Mouse (Mus musculus): ENCODE data around the gene 1700047I17Rik2. TPM values are rescaled to one million over a fixed set of nuclear protein-coding genes. Genes with fewer than 3 reads are reported as not detected.
A peak's percentile ranks its signal among the peaks of the same experiment; 100 is the strongest.
"Not testable (repeated sequence)": the region's sequence is repeated elsewhere in the genome, so short reads cannot be mapped to it uniquely, and the experiment has no call there.

Gene 1700047I17Rik2
- polyA plus RNA-seq, 1 experiment from 2014 or later, result not detected

DNA sequence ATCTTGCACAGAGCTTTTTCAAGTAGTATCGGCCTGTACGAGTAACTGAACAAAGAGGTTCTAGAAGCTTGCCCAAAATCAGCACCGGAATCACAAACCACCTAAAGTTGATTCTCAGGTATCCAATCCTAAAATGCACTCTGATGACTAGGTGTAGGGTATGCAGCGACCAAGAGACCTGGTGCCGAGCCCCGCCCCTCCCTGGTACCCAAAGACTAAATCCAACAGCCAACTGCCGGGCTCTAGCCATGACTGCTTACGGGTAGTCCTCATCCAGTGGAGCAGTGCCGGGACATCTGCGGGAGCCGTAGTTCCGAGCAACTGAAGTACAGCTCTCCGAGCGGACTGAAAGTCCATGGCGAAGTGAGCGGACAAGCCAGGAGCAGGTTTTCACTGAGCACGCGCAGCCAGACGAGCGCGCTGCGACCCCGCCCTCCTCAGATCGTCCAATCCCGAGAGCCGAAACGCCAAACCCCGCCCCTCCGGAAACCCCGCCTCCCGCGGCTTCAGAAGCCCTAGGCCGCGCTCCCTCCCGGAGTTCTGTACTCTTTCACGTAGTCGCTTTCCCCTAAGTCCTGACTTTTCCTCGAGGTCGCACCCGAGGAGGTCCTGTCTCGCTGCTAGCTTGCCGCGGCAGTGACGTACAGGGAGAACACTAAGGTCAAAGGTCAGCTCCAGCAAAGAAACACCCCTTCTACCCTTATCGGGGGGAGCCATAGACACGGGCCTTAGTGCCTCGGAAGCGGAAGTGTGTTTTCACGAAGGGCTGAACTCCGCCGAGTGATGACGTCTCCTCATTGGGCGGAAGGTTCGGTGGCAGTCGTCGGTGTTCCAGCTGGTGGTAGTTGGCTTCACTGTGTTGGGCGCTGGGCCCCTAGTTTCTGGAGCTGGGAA lies 30.5 kb downstream of the 1700047I17Rik2 start, which contains the start of gene Srp54c:
Gene Srp54c, plus strand, starts transcription at position 543 of the 894 bp plus-strand sequence.
- no CpG with 5 or more reads among the region's 57 CpGs for WGBS
- not testable (repeated sequence) for DNase-seq (ENCODE audit: low spot score, missing footprints); H3K4me1 ChIP-seq (ENCODE audit: control insufficient read depth, insufficient read depth, low read length); H3K9me3 ChIP-seq (ENCODE audit: control insufficient read depth, low read length); H3K9ac ChIP-seq (ENCODE audit: low read length); H3K4me3 ChIP-seq (ENCODE audit: low read depth, low read length); H3K27ac ChIP-seq (ENCODE audit: low read depth, low read length); H3K27me3 ChIP-seq (ENCODE audit: control insufficient read depth, insufficient read depth, low read length); H3K4me2 ChIP-seq; H3K36me3 ChIP-seq (ENCODE audit: control insufficient read depth, insufficient read depth, low read length)
- peak; percentile 98 for ATAC-seq (ENCODE audit: low FRiP score)

DNA sequence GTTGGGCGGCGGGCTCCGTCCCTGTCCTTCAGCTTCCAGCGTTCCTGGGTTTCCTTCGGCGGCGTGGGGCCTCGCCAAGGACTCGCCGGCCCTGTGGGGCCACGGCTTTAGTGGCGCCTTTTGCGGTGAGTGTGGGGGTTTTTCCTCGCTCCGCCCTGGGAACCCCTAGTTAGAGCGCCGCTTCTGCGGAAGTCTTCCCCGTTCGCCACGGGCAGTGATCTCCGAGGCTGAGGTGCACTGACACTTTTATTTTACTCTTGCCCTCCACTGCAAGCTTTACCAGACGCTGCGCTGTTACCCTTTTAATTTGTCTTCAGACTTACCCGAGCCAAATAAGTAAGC lies 31.1 kb downstream of the 1700047I17Rik2 start:
- H3K4me2 ChIP-seq; H3K27ac ChIP-seq (ENCODE audit: low read depth, low read length); ATAC-seq (ENCODE audit: low FRiP score); H3K4me3 ChIP-seq (ENCODE audit: low read depth, low read length); H3K4me1 ChIP-seq (ENCODE audit: control insufficient read depth, insufficient read depth, low read length); DNase-seq (ENCODE audit: low spot score, missing footprints); H3K36me3 ChIP-seq (ENCODE audit: control insufficient read depth, insufficient read depth, low read length); H3K9ac ChIP-seq (ENCODE audit: low read length); H3K9me3 ChIP-seq (ENCODE audit: control insufficient read depth, low read length); H3K27me3 ChIP-seq (ENCODE audit: control insufficient read depth, insufficient read depth, low read length): not testable (repeated sequence)
- WGBS, result under 1% methylated on average over 9 of the region's 25 CpGs

DNA sequence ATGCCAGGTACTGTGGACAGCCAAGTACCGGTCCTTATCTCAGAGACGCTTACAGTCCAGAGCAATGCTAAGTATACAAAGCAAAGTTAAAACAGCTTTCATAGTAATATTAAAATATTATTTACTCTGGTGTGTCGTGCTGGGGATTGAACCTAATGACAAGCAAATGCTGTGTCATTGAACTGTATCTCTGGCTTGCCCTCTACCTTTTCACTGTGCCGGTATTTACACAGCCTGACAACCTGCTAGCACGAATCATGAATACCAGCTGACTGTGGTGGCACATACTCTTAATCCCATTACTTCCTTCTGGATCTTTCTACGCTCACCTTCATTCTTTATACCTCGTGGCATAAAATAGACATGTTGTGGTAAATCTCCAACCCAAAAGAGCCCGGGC lies 42.9 kb downstream of the 1700047I17Rik2 start:
- H3K9ac ChIP-seq (ENCODE audit: low read length); H3K4me2 ChIP-seq; ATAC-seq (ENCODE audit: low FRiP score); H3K4me3 ChIP-seq (ENCODE audit: low read depth, low read length); H3K27me3 ChIP-seq (ENCODE audit: control insufficient read depth, insufficient read depth, low read length); H3K36me3 ChIP-seq (ENCODE audit: control insufficient read depth, insufficient read depth, low read length); H3K4me1 ChIP-seq (ENCODE audit: control insufficient read depth, insufficient read depth, low read length); DNase-seq (ENCODE audit: low spot score, missing footprints); H3K27ac ChIP-seq (ENCODE audit: low read depth, low read length); H3K9me3 ChIP-seq (ENCODE audit: control insufficient read depth, low read length): not testable (repeated sequence)
- WGBS, result no CpG with 5 or more reads among the region's 8 CpGs

DNA sequence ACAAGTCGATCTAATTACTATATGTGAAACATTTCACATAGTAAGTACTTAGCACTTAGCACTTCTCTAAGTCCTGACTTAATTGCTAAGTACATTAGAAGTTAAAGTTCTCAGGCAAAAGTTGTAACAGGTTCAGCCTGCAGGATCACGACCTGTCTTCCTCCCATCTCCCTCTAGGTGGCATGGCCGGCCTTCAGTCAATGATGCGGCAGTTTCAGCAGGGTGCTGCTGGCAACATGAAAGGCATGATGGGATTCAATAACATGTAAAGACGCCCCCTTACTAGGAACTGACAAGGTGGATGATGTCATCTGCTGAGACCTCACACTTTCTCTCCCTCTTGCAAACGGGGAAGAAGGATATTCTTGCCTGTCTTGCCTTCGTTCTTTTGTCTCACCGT lies 62.6 kb downstream of the 1700047I17Rik2 start:
- WGBS, result no CpG with 5 or more reads among the region's 8 CpGs
- not testable (repeated sequence) for DNase-seq (ENCODE audit: low spot score, missing footprints); H3K4me1 ChIP-seq (ENCODE audit: control insufficient read depth, insufficient read depth, low read length); H3K27me3 ChIP-seq (ENCODE audit: control insufficient read depth, insufficient read depth, low read length); H3K4me2 ChIP-seq; H3K9ac ChIP-seq (ENCODE audit: low read length); H3K27ac ChIP-seq (ENCODE audit: low read depth, low read length); H3K9me3 ChIP-seq (ENCODE audit: control insufficient read depth, low read length); H3K4me3 ChIP-seq (ENCODE audit: low read depth, low read length); ATAC-seq (ENCODE audit: low FRiP score); H3K36me3 ChIP-seq (ENCODE audit: control insufficient read depth, insufficient read depth, low read length)

DNA sequence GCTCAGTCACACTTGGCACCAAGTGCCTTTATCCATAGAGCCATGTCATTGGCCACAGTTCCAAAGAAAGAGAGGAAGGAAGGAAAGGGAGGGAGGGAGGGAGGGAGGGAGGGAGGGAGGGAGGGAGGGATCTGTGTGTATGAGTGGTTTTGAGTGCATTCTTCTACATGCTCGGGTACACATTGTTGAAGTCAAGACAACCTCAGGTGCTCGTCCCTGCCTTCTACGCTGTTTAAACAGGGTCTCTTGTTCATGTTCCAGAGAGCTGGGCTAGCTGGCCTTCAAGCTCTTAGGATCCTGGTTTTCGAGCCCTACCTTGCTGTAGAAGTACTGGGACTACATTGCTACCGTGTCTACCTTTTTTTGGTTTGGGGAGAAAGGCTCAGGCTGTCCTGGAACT lies 64.0 kb downstream of the 1700047I17Rik2 start:
- no CpG with 5 or more reads among the region's 5 CpGs for WGBS
- not testable (repeated sequence) for ATAC-seq (ENCODE audit: low FRiP score); H3K9me3 ChIP-seq (ENCODE audit: control insufficient read depth, low read length); H3K27me3 ChIP-seq (ENCODE audit: control insufficient read depth, insufficient read depth, low read length); DNase-seq (ENCODE audit: low spot score, missing footprints); H3K4me3 ChIP-seq (ENCODE audit: low read depth, low read length); H3K4me1 ChIP-seq (ENCODE audit: control insufficient read depth, insufficient read depth, low read length); H3K4me2 ChIP-seq; H3K36me3 ChIP-seq (ENCODE audit: control insufficient read depth, insufficient read depth, low read length); H3K9ac ChIP-seq (ENCODE audit: low read length); H3K27ac ChIP-seq (ENCODE audit: low read depth, low read length)

Other genes starting within 250 kb of the 1700047I17Rik2 start
- gene Gm20403, start 213.1 kb upstream of the 1700047I17Rik2 start, polyA plus RNA-seq (2014; fragmentation: Nextera tagmentation; extraction: Ambion mirVana), result not detected in 2 replicates
- 34.3 and 37.7 TPM in 2 replicates for gene Baz1a, start 185.2 kb upstream of the 1700047I17Rik2 start, polyA plus RNA-seq (2014; fragmentation: Nextera tagmentation; extraction: Ambion mirVana)
- 33.2 and 36.2 TPM in 2 replicates for gene 2700097O09Rik, start 119.5 kb upstream of the 1700047I17Rik2 start, polyA plus RNA-seq (2014; fragmentation: Nextera tagmentation; extraction: Ambion mirVana)
- 176 and 184 TPM in 2 replicates for gene Srp54a, start 119.3 kb upstream of the 1700047I17Rik2 start, polyA plus RNA-seq (2014; fragmentation: Nextera tagmentation; extraction: Ambion mirVana)
- 13.6 and 16.0 TPM in 2 replicates for gene Fam177a, start 75.1 kb upstream of the 1700047I17Rik2 start, polyA plus RNA-seq (2014; fragmentation: Nextera tagmentation; extraction: Ambion mirVana)
- 56.3 and 60.0 TPM in 2 replicates for gene Srp54b, start 44.5 kb upstream of the 1700047I17Rik2 start, polyA plus RNA-seq (2014; fragmentation: Nextera tagmentation; extraction: Ambion mirVana)
- 73.4 and 82.2 TPM in 2 replicates for gene Srp54c, start 30.6 kb downstream of the 1700047I17Rik2 start, polyA plus RNA-seq (2014; fragmentation: Nextera tagmentation; extraction: Ambion mirVana)
- gene 1110008L16Rik, start 100.0 kb downstream of the 1700047I17Rik2 start, polyA plus RNA-seq (2014; fragmentation: Nextera tagmentation; extraction: Ambion mirVana), result 17.1 and 17.9 TPM in 2 replicates
- 33.4 and 37.4 TPM in 2 replicates for gene Ppp2r3c, start 103.4 kb downstream of the 1700047I17Rik2 start, polyA plus RNA-seq (2014; fragmentation: Nextera tagmentation; extraction: Ambion mirVana)
- 506 and 513 TPM in 2 replicates for gene Psma6, start 184.6 kb downstream of the 1700047I17Rik2 start, polyA plus RNA-seq (2014; fragmentation: Nextera tagmentation; extraction: Ambion mirVana)

Data from midbrain, embryonic 11.5 days (tissue).